Mouse (Mus musculus) right cerebral cortex, postnatal 14 days (tissue): Measurements from ENCODE around the gene 2410002F23Rik.
A peak's percentile ranks its signal among the peaks of the same experiment; 100 is the strongest.
"Not testable (repeated sequence)": the region's sequence is repeated elsewhere in the genome, so short reads cannot be mapped to it uniquely, and the experiment has no call there.

ENCODE experiments used
- DNase-seq: peaks from one replicate; pipeline ENCODE4 v3.0.0; 2022

Gene 2410002F23Rik

GRCm38 (mm10) chr7:44246055-44246983, at the start of gene 2410002F23Rik, which contains the start of gene 1700028J19Rik:
Gene 2410002F23Rik, plus strand, starts transcription at chr7:44246722.
Gene 1700028J19Rik, minus strand, starts transcription at chr7:44246695.
- DNase-seq = peak; percentile 90

- no peak for DNase-seq
Observed at GRCm38 (mm10) chr7:44197891-44198290, 48.6 kb upstream of the 2410002F23Rik start, which contains the start of gene Klk1b3. Gene Klk1b3, plus strand, starts transcription at chr7:44198191.

- not testable (repeated sequence) for DNase-seq
Observed at GRCm38 (mm10) chr7:44207135-44207534, 39.4 kb upstream of the 2410002F23Rik start, which contains the start of gene Klk1b4. Gene Klk1b4, plus strand, starts transcription at chr7:44207435.

GRCm38 (mm10) chr7:44208307-44208706, 38.2 kb upstream of the 2410002F23Rik start:
- DNase-seq = no peak

GRCm38 (mm10) chr7:44215645-44216044, 30.9 kb upstream of the 2410002F23Rik start, which contains the start of gene Klk1b5:
Gene Klk1b5, plus strand, starts transcription at chr7:44215945.
- no peak for DNase-seq

GRCm38 (mm10) chr7:44221601-44222000, 24.9 kb upstream of the 2410002F23Rik start:
- not testable (repeated sequence) for DNase-seq

GRCm38 (mm10) chr7:44222335-44222734, 24.2 kb upstream of the 2410002F23Rik start:
- DNase-seq = not testable (repeated sequence)

- no peak for DNase-seq
Observed at GRCm38 (mm10) chr7:44225076-44225475, 21.4 kb upstream of the 2410002F23Rik start, which contains the start of gene Klk1. Gene Klk1, plus strand, starts transcription at chr7:44225360.

- DNase-seq = no peak
Observed at GRCm38 (mm10) chr7:44235909-44236308, 10.6 kb upstream of the 2410002F23Rik start, which contains the start of gene Gm36864. Gene Gm36864, plus strand, starts transcription at chr7:44236177.

GRCm38 (mm10) chr7:44239913-44240312, 6.6 kb upstream of the 2410002F23Rik start:
- DNase-seq = no peak

- no peak for DNase-seq
Observed at GRCm38 (mm10) chr7:44240712-44241111, 5.8 kb upstream of the 2410002F23Rik start.

GRCm38 (mm10) chr7:44241163-44241562, 5.4 kb upstream of the 2410002F23Rik start:
- no peak for DNase-seq

GRCm38 (mm10) chr7:44244080-44244479, 2.4 kb upstream of the 2410002F23Rik start:
- DNase-seq = no peak

- DNase-seq = no peak
Observed at GRCm38 (mm10) chr7:44246984-44247470, 505 bp downstream of the 2410002F23Rik start.

- no peak for DNase-seq
Observed at GRCm38 (mm10) chr7:44247971-44248370, 1.4 kb downstream of the 2410002F23Rik start.

- no peak for DNase-seq
Observed at GRCm38 (mm10) chr7:44249248-44249647, 2.7 kb downstream of the 2410002F23Rik start.

GRCm38 (mm10) chr7:44250732-44251275, 4.3 kb downstream of the 2410002F23Rik start:
- DNase-seq = not testable (repeated sequence)

GRCm38 (mm10) chr7:44253023-44253616, 6.6 kb downstream of the 2410002F23Rik start:
- DNase-seq = no peak

GRCm38 (mm10) chr7:44254930-44255329, 8.4 kb downstream of the 2410002F23Rik start:
- DNase-seq = no peak

GRCm38 (mm10) chr7:44257278-44257677, 10.8 kb downstream of the 2410002F23Rik start, which contains the start of gene Acp4:
Gene Acp4, minus strand, starts transcription at chr7:44257378.
- DNase-seq = no peak

GRCm38 (mm10) chr7:44260410-44260809, 13.9 kb downstream of the 2410002F23Rik start:
- no peak for DNase-seq

GRCm38 (mm10) chr7:44261147-44261546, 14.6 kb downstream of the 2410002F23Rik start, which contains the start of gene Gm15517:
Gene Gm15517, plus strand, starts transcription at chr7:44261447.
- no peak for DNase-seq
